Mouse (Mus musculus) retina, postnatal 7 days (tissue): ENCODE results near the gene Papola.

Source experiments
- DNase-seq: peaks from one replicate; pipeline ENCODE4 v3.0.0-alpha.2; 2012; ENCODE audit warnings: low read depth, low spot score

The Papola gene

GRCm38 (mm10) chr12:105862607-105863006, 78.1 kb downstream of the Papola start:
- no peak for DNase-seq

- no peak for DNase-seq
Measured at GRCm38 (mm10) chr12:105863436-105863835, 78.9 kb downstream of the Papola start.

GRCm38 (mm10) chr12:105867646-105868045, 83.2 kb downstream of the Papola start:
- no peak for DNase-seq

- no peak for DNase-seq
Measured at GRCm38 (mm10) chr12:105869242-105869641, 84.7 kb downstream of the Papola start.

GRCm38 (mm10) chr12:105869696-105870095, 85.2 kb downstream of the Papola start:
- no peak for DNase-seq

GRCm38 (mm10) chr12:105873283-105873682, 88.8 kb downstream of the Papola start:
- no peak for DNase-seq

- peak; percentile 46 for DNase-seq
Measured at GRCm38 (mm10) chr12:105875112-105875511, 90.6 kb downstream of the Papola start.

GRCm38 (mm10) chr12:105876521-105876920, 92.0 kb downstream of the Papola start:
- DNase-seq, result no peak

- DNase-seq, result no peak
Measured at GRCm38 (mm10) chr12:105876931-105877330, 92.4 kb downstream of the Papola start.

GRCm38 (mm10) chr12:105878746-105879145, 94.3 kb downstream of the Papola start:
- no peak for DNase-seq

GRCm38 (mm10) chr12:105883799-105884514, 99.5 kb downstream of the Papola start:
- DNase-seq, result no peak

- DNase-seq, result no peak
Measured at GRCm38 (mm10) chr12:105884515-105885323, 100.2 kb downstream of the Papola start.
